Mouse (Mus musculus): Measurements from ENCODE around the gene Mcur1.

Gene Mcur1

GRCm38 (mm10) chr13:43564733-43565132, 4.7 kb upstream of the Mcur1 start:
- DNase-seq = peak; percentile 80

GRCm38 (mm10) chr13:43562726-43563125, 2.7 kb upstream of the Mcur1 start:
- DNase-seq = peak; percentile 82

GRCm38 (mm10) chr13:43560458-43561411, 744 bp upstream of the Mcur1 start:
- DNase-seq = peak; percentile 97

GRCm38 (mm10) chr13:43558959-43559358, 1.0 kb downstream of the Mcur1 start:
- DNase-seq = peak; percentile 73

GRCm38 (mm10) chr13:43558357-43558756, 1.6 kb downstream of the Mcur1 start:
- DNase-seq = peak; percentile 82

- peak; percentile 85 for DNase-seq
Observed at GRCm38 (mm10) chr13:43556913-43557542, 3.0 kb downstream of the Mcur1 start.

- DNase-seq = peak; percentile 92
Observed at GRCm38 (mm10) chr13:43555321-43555720, 4.7 kb downstream of the Mcur1 start.

GRCm38 (mm10) chr13:43554827-43555226, 5.2 kb downstream of the Mcur1 start:
- DNase-seq = peak; percentile 91

- peak; percentile 88 for DNase-seq
Observed at GRCm38 (mm10) chr13:43550676-43551075, 9.3 kb downstream of the Mcur1 start.

GRCm38 (mm10) chr13:43549870-43550269, 10.1 kb downstream of the Mcur1 start:
- DNase-seq = peak; percentile 79

- DNase-seq = peak; percentile 70
Observed at GRCm38 (mm10) chr13:43549078-43549698, 10.8 kb downstream of the Mcur1 start.

- DNase-seq = peak; percentile 90
Observed at GRCm38 (mm10) chr13:43548617-43549016, 11.4 kb downstream of the Mcur1 start.

GRCm38 (mm10) chr13:43546861-43547260, 13.1 kb downstream of the Mcur1 start:
- peak; percentile 95 for DNase-seq

GRCm38 (mm10) chr13:43540205-43540815, 19.7 kb downstream of the Mcur1 start:
- peak; percentile 92 for DNase-seq

GRCm38 (mm10) chr13:43539409-43539808, 20.6 kb downstream of the Mcur1 start:
- DNase-seq = no peak

- peak; percentile 88 for DNase-seq
Observed at GRCm38 (mm10) chr13:43537854-43538253, 22.1 kb downstream of the Mcur1 start.

GRCm38 (mm10) chr13:43534015-43534414, 26.0 kb downstream of the Mcur1 start:
- peak; percentile 79 for DNase-seq

GRCm38 (mm10) chr13:43530832-43531693, 28.9 kb downstream of the Mcur1 start:
- DNase-seq = peak; percentile 98

GRCm38 (mm10) chr13:43530129-43530831, 29.7 kb downstream of the Mcur1 start:
- peak; percentile 92 for DNase-seq

GRCm38 (mm10) chr13:43526289-43526688, 33.7 kb downstream of the Mcur1 start:
- no peak for DNase-seq

Data from heart, adult 11 months (tissue).